In genomic region chr16:93983576-93983975, GRCm38 (mm10) we compare ENCODE assay signal across 15 mouse cellular contexts. TPM values are rescaled to one million over a fixed set of nuclear protein-coding genes. Genes with fewer than 3 reads are reported as not detected.
DNase-seq lines count a peak whose midpoint lies in the region.
"Had no signal": no experiment of that assay in that cellular context is flagged by ENCODE, and none has a peak within 500 bp of the region (broad histone marks: within the 10 kb centered on the region; RNA-seq: fewer than 3 reads in every experiment).

No protein-coding gene starts in this region.

- peak; percentile 20 to 52 for DNase-seq in kidney, postnatal 4 days
- no peak for DNase-seq in kidney, adult 9 months
- peak; percentile 40 to 69 for DNase-seq in frontal cortex, adult 2 months (ENCODE audit: extremely low spot score in 1 of 2, low spot score in 1 of 2)
- DNase-seq in layer of hippocampus, postnatal 36 days, result peak; percentile 16 to 34
- peak; percentile 49 to 68 for DNase-seq in right cerebral cortex, postnatal 10 days (ENCODE audit: low spot score in 2 of 2)
- no peak for DNase-seq in embryo, embryonic 10.5 days (ENCODE audit: low spot score)
- no peak for DNase-seq in thymus, postnatal 25 days
- DNase-seq in spleen, postnatal 36 days (ENCODE audit: low spot score in 2 of 2), result no peak
- DNase-seq: cerebellum, adult 9-11 months; kidney, postnatal 25 days had no signal

RNA-seq across cellular contexts. Expression of gene Cldn14, which starts 25.1 kb away (rescaled TPM):
- 1.7 and 2.4 TPM in 2 replicates for polyA plus RNA-seq in frontal cortex, adult 2 months (2012; rRNA removed)
- total RNA-seq in layer of hippocampus, postnatal 36 days (2021), result 1 to 10 TPM; 1.5 TPM
- total RNA-seq: neutrophil, adult 5-6 weeks had no signal
- polyA plus RNA-seq: CD4-positive, CD25-positive, alpha-beta regulatory T cell, adult 4 months; hindbrain, embryonic 13.5 days; midbrain, embryonic 12.5 days; stomach, embryonic 14.5 days had no signal

Comparison
In these comparisons a context has a peak if more than half of its experiments do, and no peak if none do; other contexts are left out.
1. DNase-seq: peak in kidney, postnatal 4 days (2 of 2), frontal cortex, adult 2 months (2 of 2), layer of hippocampus, postnatal 36 days (2 of 2) and right cerebral cortex, postnatal 10 days (2 of 2); none in kidney, adult 9 months (single experiment), embryo, embryonic 10.5 days (single experiment), thymus, postnatal 25 days (single experiment) and spleen, postnatal 36 days (0 of 2).